Mouse (Mus musculus) right cerebral cortex, postnatal 10 days (tissue): ENCODE results near the gene Asb8.
A peak's percentile ranks its signal among the peaks of the same experiment; 100 is the strongest.

Source experiments
- DNase-seq, 2 experiments: peaks; one replicate each; pipeline ENCODE4 v3.0.0; 2021; ENCODE audit warnings: low spot score in 2 of 2

Asb8 gene

DNA sequence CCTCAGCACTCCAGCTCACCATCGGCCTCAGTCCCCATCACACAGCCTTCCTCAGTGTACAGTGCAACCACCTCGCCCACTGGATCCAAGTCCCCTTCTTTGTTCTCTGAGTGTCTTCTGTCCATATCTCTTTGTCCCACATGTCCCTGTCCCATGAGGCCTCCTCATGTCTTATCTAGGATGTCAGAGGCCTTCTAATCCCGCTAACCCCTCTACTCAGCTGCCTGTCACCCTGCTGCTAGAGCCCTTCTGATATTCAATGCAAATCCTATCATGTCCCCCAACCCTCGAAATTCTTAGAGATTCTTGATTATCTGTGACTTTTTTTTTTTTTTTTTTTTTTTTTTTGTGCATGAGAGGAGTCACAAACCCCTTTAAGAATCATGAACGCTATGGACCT, 49.1 kb downstream of the Asb8 start:
- no peak for DNase-seq

DNA sequence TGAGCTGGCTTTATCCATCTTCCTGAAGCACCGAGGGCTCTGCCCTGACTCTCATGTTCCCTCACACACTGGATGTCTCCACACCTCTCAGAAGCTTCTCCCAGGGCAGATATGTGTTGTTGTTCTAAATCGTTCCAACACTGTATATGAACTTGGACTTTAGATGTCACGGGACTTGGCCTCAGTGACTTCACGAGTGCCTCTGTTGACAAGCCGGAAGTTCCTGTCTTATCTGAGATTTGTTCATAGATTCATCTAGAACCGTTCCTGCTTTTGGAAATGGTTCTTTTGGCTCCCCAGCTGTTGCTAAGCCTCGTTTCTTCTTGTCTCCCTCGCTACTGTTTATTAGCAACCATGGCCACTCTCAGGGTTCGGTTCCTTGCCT, 49.7 kb downstream of the Asb8 start:
- no peak for DNase-seq

DNA sequence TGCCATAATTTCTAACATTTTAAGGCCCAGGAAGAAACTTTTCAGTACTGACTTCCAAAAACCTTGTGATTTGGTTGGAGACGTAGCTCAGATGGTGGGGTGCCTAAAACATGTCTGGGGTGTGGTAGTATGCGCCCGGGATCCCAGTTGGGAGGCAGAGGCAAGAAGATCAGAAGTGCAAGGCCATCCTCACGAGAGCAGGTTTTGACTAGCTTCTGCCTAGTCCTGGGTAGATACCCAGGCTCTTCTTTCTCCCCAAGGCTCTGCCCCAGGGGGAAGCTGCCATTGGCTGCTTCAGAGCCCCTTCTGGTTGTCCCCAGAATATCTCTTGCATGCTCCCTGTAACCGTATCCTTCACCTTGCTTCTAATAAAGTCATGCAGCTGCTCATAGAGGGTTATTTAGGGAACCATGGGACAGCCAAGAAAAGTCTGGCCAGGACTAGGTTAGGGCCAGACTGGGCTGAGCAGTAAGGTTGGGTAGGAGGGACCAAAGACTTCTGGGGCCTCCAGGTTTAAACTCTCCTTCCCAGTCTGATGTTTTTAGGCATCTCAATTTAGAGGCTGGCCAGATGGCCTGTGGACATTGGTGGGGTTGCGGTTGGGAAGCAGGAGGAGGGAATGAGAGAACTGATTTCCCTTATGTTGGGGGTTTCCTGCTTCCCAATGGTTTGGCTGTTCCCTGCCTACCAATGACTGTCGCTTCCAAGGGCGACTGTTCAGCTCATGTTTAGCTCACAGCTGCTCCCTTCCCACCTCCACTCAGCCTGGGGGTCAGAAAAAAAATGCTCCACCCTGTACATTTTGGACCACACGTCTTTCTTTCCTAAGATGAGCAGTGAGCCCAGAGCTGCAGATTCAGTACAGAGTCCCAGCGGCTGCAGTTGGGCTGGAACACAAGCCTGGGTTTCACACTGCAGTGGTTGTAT, 50.3 kb downstream of the Asb8 start:
- no peak for DNase-seq

DNA sequence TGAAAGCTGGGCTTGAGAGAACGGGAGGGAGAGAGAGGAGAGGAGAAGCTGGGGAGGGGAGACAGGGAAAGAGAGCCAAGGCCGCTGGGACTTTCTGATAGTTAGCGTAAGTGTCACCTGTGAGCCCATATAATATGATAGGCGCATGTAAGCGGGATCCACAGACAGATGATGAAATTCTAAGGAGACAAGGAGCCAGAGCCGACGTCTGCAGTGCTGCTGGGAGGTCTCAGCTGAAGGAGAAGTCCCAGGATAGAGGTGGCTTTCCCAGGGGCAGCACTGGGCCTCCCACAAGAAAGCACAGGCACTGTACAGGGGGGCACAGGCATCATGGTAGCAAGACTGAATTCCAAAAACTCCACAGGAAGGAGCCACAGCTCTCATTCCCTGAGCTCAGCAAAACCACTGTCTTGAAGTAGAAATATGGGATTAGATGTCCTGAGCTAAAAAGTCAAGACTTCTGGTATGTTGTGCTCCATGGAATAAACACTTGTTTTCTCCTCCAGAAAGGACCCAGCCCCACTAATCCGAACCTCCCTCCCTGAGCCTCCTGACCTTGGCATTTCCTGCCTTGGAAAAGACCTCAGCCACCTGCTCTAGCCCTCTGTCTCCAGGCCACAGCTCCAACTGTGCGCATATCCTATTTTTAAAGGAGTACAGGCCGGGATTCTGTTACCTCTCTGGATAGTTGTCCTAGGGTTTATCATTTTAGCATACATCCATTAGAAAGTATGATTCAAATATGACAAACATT, 51.1 kb downstream of the Asb8 start:
- DNase-seq, result no peak

DNA sequence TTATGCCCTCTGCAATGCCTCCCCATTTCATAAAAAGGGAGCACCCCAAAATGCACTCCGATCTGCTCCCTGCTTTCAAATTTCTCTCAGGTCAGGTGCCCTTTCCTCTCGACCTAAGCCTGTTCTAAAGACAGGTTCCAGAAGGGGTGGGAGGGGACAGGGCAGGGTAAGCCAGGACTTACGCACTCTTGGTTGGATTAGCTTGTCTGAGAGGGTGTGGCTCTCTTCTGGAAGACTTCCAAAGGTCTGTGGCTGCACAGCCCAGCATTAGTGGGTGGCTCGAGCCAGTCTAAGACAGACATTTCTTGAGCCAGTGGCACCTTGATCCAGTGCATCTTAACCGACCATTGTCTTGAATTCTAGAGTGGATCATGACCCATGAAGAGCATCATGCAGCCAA, 53.6 kb downstream of the Asb8 start:
- DNase-seq, result no peak

DNA sequence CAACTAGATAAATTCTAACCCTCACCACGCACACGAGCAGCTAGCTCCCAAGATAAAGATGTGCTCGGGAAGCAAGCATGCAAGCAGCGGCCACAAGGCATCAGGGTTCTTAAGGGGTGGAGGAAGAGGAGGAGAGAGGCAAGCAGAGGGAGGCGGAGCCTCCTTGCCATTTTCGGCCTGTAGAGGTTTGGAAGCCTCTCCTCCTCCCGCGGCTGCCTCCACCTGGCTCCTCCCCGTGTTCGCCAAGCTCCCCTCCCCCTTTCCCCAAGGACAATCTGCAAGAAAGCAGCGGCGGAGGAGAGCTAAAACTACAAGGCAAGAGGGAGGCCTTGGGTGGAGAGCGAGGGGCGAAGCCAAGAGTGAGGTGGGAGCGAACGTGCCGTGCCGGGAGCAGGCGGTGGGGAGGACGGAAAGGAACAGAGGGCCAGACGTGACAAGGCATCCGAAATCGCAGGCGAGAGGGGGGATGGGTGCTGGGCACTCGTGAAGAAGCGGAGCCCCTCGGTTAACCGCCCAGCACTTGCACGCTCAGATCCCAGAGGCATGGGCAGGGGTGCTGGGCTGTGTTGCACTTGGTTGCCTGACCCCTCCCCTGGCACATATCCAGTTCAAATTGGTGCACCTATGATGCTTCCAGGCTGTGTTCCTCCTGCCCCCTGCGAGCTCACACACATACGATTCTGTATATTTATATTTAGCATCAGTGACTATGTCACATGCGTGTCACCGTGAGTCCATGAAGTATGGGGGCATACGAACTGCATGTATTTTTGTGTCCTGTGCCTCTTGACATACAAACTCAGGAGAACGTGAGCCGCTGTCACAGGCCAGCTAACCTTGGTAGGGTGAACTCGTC, 56.9 kb downstream of the Asb8 start:
- DNase-seq, result peak; percentile 93 to 94

DNA sequence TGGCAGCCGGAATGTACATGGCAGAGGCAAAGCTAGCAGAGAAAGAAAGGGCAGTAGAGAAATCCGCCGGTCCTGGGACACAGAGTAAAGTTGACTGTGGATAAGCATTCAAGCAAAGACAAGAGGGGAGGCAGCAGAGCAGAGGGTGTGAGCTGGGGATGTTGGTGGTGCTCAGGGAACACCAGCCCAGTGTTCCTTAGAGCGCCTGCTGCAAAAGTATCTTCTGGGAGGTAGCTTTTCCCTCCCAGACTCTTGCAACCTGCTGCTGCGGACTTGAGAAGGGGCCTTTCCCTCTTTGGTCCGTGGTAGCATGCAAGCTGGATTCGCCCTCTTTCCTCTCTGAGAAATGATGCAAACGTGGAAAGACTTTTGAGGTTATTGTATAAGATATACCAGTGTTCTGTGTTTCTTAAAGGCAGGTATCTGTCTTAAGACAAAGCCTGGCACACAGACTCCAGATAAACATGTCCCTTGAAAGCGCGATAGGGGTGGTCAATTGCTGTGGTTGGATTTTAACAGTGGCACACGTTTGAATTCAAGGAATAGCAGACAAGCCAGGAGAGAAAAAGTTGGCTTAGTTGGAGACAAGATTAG, 57.6 kb downstream of the Asb8 start:
- DNase-seq, result no peak

DNA sequence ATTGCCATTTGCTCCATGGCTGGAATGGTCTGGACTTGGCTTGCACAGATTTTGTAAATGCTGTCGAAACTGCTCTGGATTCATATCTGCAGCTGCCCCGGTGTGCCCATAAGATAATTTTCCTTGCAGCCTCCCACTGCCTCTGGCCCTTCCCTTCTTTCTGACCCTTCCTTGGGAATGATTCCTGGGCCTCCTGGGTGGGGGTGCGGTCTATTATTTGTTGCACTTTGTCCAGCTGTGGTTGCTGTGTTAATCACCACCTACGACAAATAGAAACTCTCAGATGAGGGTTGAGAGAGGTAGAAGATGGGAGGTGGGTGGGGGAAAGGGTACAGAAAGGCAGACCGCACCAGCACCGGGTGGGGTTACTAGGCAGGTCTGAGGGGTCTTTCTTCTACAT, 58.2 kb downstream of the Asb8 start:
- no peak for DNase-seq

DNA sequence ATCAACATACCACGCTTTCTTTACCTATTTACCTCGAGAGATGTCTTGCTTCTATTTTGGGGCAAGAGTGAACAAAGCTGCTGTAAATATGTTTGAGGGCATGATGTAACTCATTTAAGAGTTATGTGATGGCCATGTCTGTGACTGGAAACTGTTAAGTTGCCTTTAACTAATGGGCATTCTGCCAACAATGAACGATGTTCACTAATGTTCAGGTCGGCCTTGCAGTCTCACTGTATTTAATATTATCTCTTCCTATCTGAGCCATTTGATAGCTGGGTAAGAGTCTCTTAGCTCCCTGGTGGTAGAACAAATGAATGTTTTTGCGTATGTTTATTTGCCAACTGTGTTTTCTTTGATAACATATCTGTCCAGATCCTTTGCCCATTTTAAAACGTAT, 58.9 kb downstream of the Asb8 start:
- no peak for DNase-seq

DNA sequence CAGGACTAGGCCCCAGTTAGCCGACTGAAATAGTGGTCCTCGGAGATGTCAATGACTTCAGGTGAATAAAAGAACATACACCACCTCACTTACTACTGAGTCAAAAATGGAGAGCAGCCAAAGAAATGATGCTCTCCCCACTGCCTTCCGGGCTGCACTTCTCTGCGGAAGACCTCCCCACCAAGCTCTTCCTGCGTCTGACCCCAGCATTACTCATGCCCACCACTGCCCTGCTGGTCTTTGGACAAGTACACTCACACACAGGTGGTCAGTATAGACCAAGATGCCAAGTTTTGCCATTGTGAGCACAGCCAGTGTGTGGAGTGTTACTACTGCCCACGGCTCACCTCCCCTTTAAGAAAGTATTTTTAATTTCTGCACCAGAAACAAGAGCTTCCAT, 63.0 kb downstream of the Asb8 start:
- DNase-seq, result no peak

DNA sequence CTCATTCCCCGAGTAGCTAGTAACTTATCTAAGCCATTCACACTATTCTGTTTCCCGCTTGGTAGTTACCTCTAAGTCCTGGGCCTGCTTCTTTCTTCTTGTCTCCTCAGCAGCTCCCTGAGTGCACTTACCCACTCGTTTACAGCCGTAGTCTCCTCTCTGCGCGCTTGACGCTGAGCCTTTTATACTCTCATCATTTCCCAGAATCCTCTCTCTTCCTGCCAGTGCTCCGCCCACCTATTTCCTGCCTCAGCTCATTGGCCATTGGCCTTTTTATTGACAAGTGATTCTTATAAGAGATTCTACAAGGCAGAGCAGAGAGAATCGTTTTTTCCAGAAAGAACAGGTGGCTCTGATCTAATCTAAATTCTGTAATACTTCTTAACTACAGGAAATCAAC, 66.9 kb downstream of the Asb8 start:
- DNase-seq, result no peak

DNA sequence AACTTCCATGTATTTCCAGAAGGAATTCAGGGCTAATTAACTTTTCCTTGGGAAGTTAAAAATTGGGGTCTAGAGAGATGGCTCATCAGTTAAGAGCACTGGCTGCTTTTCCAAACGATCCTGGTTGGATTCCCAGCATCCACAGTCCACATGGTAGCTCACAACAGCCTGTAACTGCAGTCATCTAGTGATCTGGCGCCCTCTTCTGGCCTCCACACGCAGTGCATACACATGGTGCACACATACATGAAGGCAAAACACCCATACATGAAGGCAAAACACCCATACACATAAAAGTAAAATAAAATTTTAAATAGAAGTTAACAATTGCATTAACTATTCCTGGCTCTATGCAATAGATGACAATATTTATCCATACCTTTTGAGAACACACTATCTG, 68.5 kb downstream of the Asb8 start:
- no peak for DNase-seq

DNA sequence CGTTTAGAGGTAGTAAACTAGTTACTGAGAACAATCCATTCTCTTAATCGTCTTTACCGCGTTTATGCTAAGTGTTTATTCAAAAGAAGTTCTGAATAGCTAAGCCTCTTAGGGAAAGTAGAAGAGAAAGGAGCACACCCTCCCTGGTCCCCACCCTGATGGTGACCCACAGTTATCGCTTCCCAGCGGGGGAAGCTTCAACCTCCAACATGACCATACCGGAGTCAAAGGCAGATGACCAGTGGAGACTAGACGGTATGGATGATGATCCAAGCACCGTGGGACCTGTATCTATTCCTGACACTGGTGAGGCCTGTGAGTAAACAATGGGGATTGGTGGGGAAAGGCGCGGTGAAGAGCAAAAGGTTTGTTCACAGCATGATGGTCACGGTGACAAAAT, 70.5 kb downstream of the Asb8 start:
- no peak for DNase-seq

DNA sequence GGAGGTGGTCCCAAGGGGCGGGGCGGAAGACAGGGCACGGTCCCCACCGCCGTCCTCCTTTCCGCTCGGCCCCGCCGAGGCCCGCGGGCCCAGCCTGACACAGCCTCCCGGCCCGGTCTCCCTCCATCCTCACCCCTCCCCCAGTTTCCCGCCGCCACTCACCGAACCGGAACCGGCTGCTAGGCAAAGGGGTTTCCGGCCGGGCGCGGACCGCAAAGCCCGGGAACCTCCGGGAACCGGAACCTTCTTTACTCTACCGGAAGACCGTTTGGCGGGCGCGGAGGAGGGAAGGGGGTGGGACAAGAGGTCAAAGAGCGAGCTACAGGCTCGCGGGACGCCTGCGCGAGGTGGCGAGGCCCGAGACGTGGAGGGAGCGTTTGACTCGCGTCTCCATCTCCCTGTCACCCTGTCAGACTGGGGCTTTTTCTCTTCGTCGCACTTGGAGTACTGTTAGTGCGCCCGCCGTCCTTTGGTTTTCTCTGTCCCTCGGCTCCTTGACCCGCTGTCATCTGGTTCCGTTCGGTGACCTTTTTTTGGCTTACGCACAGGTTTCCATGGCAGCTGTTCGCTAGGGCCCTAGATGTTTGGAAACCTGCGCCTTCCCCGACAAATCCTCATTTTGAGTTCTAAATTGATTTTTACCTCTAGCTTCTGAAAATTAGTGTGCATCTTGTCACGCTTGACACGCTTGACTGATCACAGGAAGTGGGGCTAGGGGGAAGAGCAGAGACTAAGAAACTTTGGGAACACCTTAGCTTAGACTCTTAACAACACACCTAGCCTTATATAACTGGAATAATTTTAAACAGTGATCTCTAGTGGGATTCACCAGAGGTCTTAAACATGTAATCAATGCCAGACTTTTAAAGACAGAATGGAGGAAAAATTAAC, 72.1 kb downstream of the Asb8 start, which contains the start of gene Senp1:
Senp1 (minus strand) TSS at position 624 of the 891 bp plus-strand sequence.
- peak; percentile 92 to 93 for DNase-seq

DNA sequence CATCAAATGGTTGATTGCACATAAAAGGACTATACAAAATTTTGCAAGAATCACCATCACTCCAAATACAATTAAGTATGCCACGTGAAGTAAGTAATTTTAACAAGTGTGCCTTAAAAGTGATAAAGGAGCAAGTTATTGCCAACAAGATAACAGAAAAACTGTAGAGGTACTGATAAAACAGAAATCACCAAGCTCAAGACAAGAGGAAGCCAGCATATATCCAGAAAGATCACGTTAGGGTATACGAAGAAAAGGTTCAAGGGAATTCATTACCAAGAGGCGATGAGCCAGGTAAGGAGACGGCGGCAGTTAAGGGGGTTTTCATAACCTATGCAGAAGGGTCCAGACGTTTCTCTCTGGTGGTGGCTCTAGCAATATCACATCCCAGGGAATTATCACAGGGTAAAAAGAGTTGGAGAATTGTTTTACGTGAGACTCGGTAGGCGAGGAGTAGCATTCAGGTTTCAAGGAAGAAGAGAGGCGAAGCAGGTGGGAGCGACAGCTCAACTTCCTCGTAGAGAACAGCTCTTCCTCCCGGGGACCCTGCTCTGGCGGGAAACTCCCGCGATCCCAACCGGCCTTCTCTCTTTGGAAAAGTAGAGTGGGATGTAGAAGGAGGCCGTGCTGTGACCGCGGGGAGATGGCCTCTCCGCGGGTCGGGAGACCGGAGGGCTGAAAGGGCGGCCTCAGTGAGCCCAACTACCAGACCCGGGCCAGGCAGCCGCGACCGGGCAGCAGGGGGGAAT, 72.9 kb downstream of the Asb8 start, which contains the start of gene Pfkm:
Pfkm (plus strand) TSS at position 218 of the 749 bp plus-strand sequence.
- no peak for DNase-seq

DNA sequence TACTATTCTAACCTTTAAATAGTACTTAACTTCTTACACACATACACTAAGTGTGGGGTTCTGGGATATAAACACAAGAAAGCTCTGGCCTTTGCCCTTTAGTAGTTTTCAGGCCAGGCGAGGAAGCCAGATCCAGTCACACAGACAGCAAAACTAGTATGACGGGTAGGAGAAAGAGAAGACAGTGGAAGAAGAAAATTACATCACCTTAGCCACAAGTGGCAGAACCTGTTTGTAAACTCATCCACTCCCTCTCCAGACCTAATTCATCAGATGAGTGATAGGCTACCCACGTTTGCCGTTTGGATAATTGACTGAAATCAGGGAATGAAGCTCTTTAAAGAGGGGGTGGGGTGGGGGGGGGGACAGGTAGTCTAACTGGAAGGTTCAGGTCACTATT, 73.6 kb downstream of the Asb8 start:
- no peak for DNase-seq

DNA sequence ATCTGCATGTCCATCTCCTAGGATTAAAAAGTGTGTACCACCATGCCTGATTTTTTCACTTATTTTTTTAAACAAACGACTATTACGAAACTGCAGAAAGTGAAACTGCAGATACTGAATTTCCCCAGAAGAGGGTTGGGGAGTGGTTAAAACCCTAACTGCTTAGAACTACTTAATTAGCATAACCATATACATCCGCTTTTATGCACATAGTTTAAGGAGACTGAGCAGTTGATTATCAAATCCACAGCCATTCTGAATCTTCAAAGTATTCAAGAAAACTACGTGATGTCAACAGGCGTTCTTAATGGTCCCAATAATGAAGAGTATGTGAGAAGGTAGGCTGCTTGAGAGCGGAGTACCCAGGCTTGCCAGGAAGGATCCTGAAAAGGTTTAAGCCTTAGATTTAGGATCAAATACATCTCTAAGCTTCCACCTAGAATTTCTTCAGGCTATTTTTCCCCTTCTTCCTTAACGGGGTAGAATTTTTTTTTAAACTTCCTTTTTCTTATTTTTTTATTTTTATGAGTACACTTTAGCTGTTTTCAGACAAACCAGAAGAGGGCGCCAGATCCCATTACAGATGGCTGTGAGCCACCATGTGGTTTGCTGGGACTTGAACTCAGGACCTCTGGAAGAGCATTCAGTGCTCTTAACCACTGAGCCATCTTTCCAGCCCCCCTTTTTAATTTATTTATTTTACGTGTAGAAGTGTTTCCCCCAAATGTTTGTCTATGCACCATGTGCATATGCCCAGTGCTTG, 75.8 kb downstream of the Asb8 start:
- no peak for DNase-seq

DNA sequence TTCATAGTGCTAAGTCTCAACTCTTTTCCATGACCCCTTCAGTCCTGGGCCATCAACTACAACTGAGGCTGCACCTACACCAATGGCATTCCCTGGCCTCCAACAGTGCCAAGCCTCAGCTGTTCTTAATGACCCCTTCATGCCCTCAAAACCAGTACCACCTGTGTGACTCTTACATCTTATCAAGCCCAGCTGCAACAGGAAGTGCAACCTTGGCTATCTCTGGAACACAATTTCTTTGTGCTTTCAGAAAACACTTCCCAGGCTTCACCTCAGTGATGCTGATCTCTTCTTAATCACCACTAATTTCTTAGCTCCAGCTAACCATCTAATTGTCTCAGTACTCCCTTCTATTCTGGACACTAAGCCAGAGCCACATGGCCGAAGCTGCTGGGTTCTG, 76.5 kb downstream of the Asb8 start:
- no peak for DNase-seq
